Mouse (Mus musculus): ENCODE measurements around the gene Ormdl3. TPM values are rescaled to one million over a fixed set of nuclear protein-coding genes. Genes with fewer than 3 reads are reported as not detected.

The Ormdl3 gene
- total and polyA plus RNA-seq, 3 experiments = 32.5 to 45.1 (median 32.9) TPM

DNA sequence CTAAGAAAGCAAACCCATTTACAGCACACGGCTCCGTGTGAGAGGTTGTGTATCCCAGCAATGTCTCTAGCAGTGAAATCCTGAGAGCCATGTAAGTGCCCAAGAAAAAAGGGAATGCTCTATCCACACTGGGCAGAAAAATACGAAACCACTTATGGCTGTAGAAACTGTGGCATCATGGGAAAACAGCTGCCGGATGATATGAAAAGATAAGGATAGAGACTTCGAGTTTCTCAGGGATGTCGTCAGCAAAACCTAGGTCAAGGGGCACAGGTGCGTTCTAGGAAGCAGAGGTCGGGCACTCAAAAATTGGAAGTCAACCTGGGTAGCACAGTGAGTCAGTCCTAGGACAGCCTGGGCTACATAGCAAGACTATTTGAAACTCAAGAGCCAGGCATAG, 2.1 kb upstream of the Ormdl3 start:
- Histone ChIP-seq H3K79me2 (replicated peaks; ENCODE audit: control insufficient read depth, extremely low read depth, insufficient read depth, poor library complexity, severe bottlenecking) (peaks cover 17% of the 10 kb centered on the region), H3K9ac (ENCODE audit: insufficient read depth, low read depth) (no peak overlapping the region), H3K27me3 (replicated peaks) (peaks cover 36% of the 10 kb centered on the region), H3K4me1 (ENCODE audit: control insufficient read depth in 1 of 2, insufficient read depth in 2 of 2) (peaks cover 21 to 38% of the 10 kb centered on the region in 2 experiments), H3K4me3 (replicated peaks in 1 of 3; ENCODE audit: low read depth in 2 of 3, low read length in 2 of 3, poor library complexity in 1 of 3) (no peak overlapping the region), H3K36me3 (replicated peaks in 1 of 2; ENCODE audit: control insufficient read depth in 1 of 2, insufficient read depth in 1 of 2, low read length in 1 of 2) (peaks cover 0 to 10% of the 10 kb centered on the region in 2 experiments), H3K9me3 (replicated peaks; ENCODE audit: low read length) (no peaks in the 10 kb centered on the region), H3K4me2 (ENCODE audit: insufficient read depth, low read depth, poor library complexity, severe bottlenecking) (no peak overlapping the region), H3K27ac (ENCODE audit: insufficient read depth, low read depth) (no peak overlapping the region)
- dilution Hi-C loops (cut with MboI; ENCODE audit: extremely low pct_ligation_motif_present, extremely low pct_unique_long_range_greater_than_20kb, low sequenced_read_pairs) (no loop called here), in situ Hi-C loops (cut with MboI; ENCODE audit: low pct_ligation_motif_present, low pct_unique_long_range_greater_than_20kb, low sequenced_read_pairs) (loop anchor here (5.0 kb wide), 1 partner anchor 37 kb away; the partner anchor contains the start of gene Zpbp2)
- TF ChIP-seq MXI1 (IDR thresholded peaks at IDR 0.05; ENCODE audit: low read depth, low read length) (no peak), NRF1 (IDR thresholded peaks at IDR 0.05; ENCODE audit: low read depth, low read length) (no peak), TCF12 (IDR thresholded peaks at IDR 0.05; ENCODE audit: low read depth, low read length) (no peak), PAX5 (IDR thresholded peaks at IDR 0.05; ENCODE audit: low read length) (no peak), ZMIZ1 (IDR thresholded peaks at IDR 0.05; ENCODE audit: low read depth, low read length) (no peak), POLR2A (IDR thresholded peaks at IDR 0.05; ENCODE audit: low read depth, low read length) (no peak), CHD2 (IDR thresholded peaks at IDR 0.05; ENCODE audit: low read length) (no peak), MEF2A (IDR thresholded peaks at IDR 0.05; ENCODE audit: borderline replicate concordance, low read depth, low read length) (no peak), CHD1 (IDR thresholded peaks at IDR 0.05; ENCODE audit: low read depth, low read length) (no peak), MAZ (IDR thresholded peaks at IDR 0.05; ENCODE audit: low read depth, low read length) (no peak), HCFC1 (IDR thresholded peaks at IDR 0.05; ENCODE audit: low read depth, low read length) (no peak), MYC (IDR thresholded peaks at IDR 0.05; ENCODE audit: low read depth, low read length) (no peak), TBP (conservative IDR thresholded peaks at IDR 0.05; ENCODE audit: low read depth, low read length) (no peak), JUN (IDR thresholded peaks at IDR 0.05; ENCODE audit: insufficient read depth, low read depth, low read length) (no peak), CTCF (conservative IDR thresholded peaks at IDR 0.05 in 1 of 2, IDR thresholded peaks at IDR 0.05 in 1 of 2; ENCODE audit: low read depth in 2 of 2, low read length in 2 of 2) (no peak), SMC3 (IDR thresholded peaks at IDR 0.05; ENCODE audit: low read depth, low read length) (no peak)
- no peak for DNase-seq (ENCODE audit: extremely low read depth)

DNA sequence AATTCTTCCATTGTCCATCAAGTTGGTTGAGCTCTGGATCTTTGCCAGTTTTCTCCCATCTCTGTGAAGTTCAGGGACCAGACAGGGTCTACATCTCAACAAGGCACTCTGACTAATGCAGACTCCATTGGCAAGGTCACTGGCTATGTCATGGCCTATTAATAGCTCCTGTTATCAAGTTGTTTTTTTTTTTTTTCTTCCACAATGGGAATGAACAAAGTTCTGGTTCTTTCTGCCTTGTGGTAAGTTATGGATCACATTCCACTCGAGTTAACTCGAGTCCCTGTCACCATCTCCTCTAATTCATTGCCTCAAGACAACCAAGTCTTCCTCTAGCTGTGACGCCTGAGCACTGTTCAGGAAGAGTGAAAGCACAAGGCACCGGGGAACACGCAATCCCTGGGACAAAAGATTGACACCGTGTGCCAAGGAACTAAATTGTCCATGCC, 1.7 kb upstream of the Ormdl3 start:
- Histone ChIP-seq H3K4me1 (ENCODE audit: control insufficient read depth in 1 of 2, insufficient read depth in 2 of 2) (peaks cover 21 to 43% of the 10 kb centered on the region in 2 experiments), H3K27me3 (replicated peaks) (peaks cover 36% of the 10 kb centered on the region), H3K9ac (ENCODE audit: insufficient read depth, low read depth) (peak overlapping the region; percentile 71; the same call in 1 of the 2 replicates), H3K27ac (ENCODE audit: insufficient read depth, low read depth) (no peak overlapping the region), H3K4me3 (replicated peaks in 1 of 3; ENCODE audit: low read depth in 2 of 3, low read length in 2 of 3, poor library complexity in 1 of 3) (no peak overlapping the region), H3K9me3 (replicated peaks; ENCODE audit: low read length) (no peaks in the 10 kb centered on the region), H3K36me3 (replicated peaks in 1 of 2; ENCODE audit: control insufficient read depth in 1 of 2, insufficient read depth in 1 of 2, low read length in 1 of 2) (peaks cover 3 to 14% of the 10 kb centered on the region in 2 experiments), H3K4me2 (ENCODE audit: insufficient read depth, low read depth, poor library complexity, severe bottlenecking) (peak overlapping the region; percentile 72), H3K79me2 (replicated peaks; ENCODE audit: control insufficient read depth, extremely low read depth, insufficient read depth, poor library complexity, severe bottlenecking) (peaks cover 17% of the 10 kb centered on the region)
- DNase-seq (ENCODE audit: extremely low read depth) = no peak
- in situ Hi-C loops (cut with MboI; ENCODE audit: low pct_ligation_motif_present, low pct_unique_long_range_greater_than_20kb, low sequenced_read_pairs) = loop anchor here (5.0 kb wide), 1 partner anchor 37 kb away; the partner anchor contains the start of gene Zpbp2
- no peak for TF ChIP-seq EP300 (IDR thresholded peaks at IDR 0.05; ENCODE audit: low read length)
- 0 out of 2 replicates have a peak, but pooled peaks have one; percentile 21 for TF ChIP-seq CHD1 (IDR thresholded peaks at IDR 0.05; ENCODE audit: low read depth, low read length)
- peak; percentile 83 for TF ChIP-seq MEF2A (IDR thresholded peaks at IDR 0.05; ENCODE audit: borderline replicate concordance, low read depth, low read length)
- TF ChIP-seq JUN (IDR thresholded peaks at IDR 0.05; ENCODE audit: insufficient read depth, low read depth, low read length) = 0 out of 2 replicates have a peak, but pooled peaks have one; percentile 17
- TF ChIP-seq ZNF384 (IDR thresholded peaks at IDR 0.05; ENCODE audit: low read depth, low read length) = peak; percentile 77
- dilution Hi-C loops (cut with MboI; ENCODE audit: extremely low pct_ligation_motif_present, extremely low pct_unique_long_range_greater_than_20kb, low sequenced_read_pairs) = no loop called here
